In the genomic region with DNA sequence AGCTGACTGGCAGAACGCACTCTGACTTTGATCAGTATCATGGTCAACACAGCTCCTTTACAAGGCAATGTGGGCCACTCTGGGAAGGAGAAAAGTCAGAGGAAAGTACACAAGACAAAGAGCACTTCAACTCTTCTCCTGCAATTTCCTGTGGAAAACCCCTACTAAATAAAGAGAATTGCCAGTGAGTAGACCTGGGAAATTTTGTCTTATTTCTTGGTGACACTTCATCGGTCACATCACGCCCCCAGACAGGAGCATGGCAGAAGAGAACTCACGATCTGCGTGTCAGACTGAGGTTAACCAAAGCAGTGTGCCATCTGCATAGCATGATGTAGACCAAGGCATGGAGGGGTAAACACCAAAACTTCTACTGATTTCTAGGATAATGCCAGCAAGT, we compare ENCODE assay signal across 16 mouse cellular contexts.
"Had no signal": no experiment of that assay in that cellular context is flagged by ENCODE, and none has a peak within 500 bp of the region (broad histone marks: within the 10 kb centered on the region; RNA-seq: fewer than 3 reads in every experiment).

No protein-coding gene starts in this region.

- H3K27me3 ChIP-seq: liver, embryonic 13.5 days; midbrain, embryonic 12.5 days; midbrain, embryonic 15.5 days; neural tube, embryonic 13.5 days had no signal

- H3K4me1 ChIP-seq: midbrain, embryonic 15.5 days; neural tube, embryonic 13.5 days had no signal

- H3K27ac ChIP-seq: kidney, postnatal 0 days; layer of hippocampus, adult 2 months; liver, embryonic 13.5 days; macrophage; midbrain, embryonic 12.5 days; midbrain, embryonic 15.5 days; neural tube, embryonic 13.5 days; stomach, postnatal 0 days had no signal

- H3K4me3 ChIP-seq: layer of hippocampus, adult 2 months; liver, embryonic 13.5 days; midbrain, embryonic 12.5 days; midbrain, embryonic 15.5 days; neural tube, embryonic 13.5 days had no signal

- H3K9ac ChIP-seq: liver, embryonic 13.5 days; midbrain, embryonic 12.5 days; midbrain, embryonic 15.5 days; neural tube, embryonic 13.5 days had no signal

- ATAC-seq: midbrain, embryonic 15.5 days had no signal

- H3K9me3 ChIP-seq: liver, embryonic 13.5 days; midbrain, embryonic 12.5 days; midbrain, embryonic 15.5 days; neural tube, embryonic 13.5 days had no signal

- H3K36me3 ChIP-seq: midbrain, embryonic 15.5 days had no signal

- H3K4me2 ChIP-seq: liver, embryonic 13.5 days; midbrain, embryonic 12.5 days; midbrain, embryonic 15.5 days; neural tube, embryonic 13.5 days had no signal

- DNase-seq: kidney, postnatal 25 days; layer of hippocampus, adult 9-11 months; liver, embryonic 13.5 days; lung, adult 2 months; lung, postnatal 14 days; retina, postnatal 1 day; right cerebral cortex, postnatal 25 days; thymus, adult 2 months; thymus, postnatal 25 days had no signal
